17 mouse cellular contexts compared by ENCODE assay signal in genomic region chr7:66830803-66831202, GRCm38 (mm10). TPM values are rescaled to one million over a fixed set of nuclear protein-coding genes. Genes with fewer than 3 reads are reported as not detected.
DNase-seq lines count a peak whose midpoint lies in the region; ATAC-seq lines count a peak whose summit lies in the region.
"Had no signal": no experiment of that assay in that cellular context is flagged by ENCODE, and none has a peak within 500 bp of the region (broad histone marks: within the 10 kb centered on the region; RNA-seq: fewer than 3 reads in every experiment).

No protein-coding gene starts in this region.

- H3K9me3 ChIP-seq in embryonic facial prominence, embryonic 12.5 days = no peaks in the 10 kb centered on the region
- no peaks in the 10 kb centered on the region for H3K9me3 ChIP-seq in embryonic facial prominence, embryonic 10.5 days
- H3K9me3 ChIP-seq in heart, embryonic 16.5 days (replicated peaks; ENCODE audit: control insufficient read depth, low read length) = no peaks in the 10 kb centered on the region
- H3K9me3 ChIP-seq in limb, embryonic 13.5 days = no peaks in the 10 kb centered on the region
- H3K9me3 ChIP-seq in limb, embryonic 10.5 days (replicated peaks) = no peaks in the 10 kb centered on the region
- no peaks in the 10 kb centered on the region for H3K9me3 ChIP-seq in intestine, embryonic 16.5 days (ENCODE audit: control insufficient read depth, low read length)
- H3K9me3 ChIP-seq: hindbrain, embryonic 10.5 days had no signal

- H3K4me2 ChIP-seq in embryonic facial prominence, embryonic 12.5 days (replicated peaks) = no peak overlapping the region
- H3K4me2 ChIP-seq in heart, embryonic 16.5 days (ENCODE audit: low read depth, low read length) = peak overlapping the region; percentile 52
- H3K4me2 ChIP-seq in limb, embryonic 13.5 days (replicated peaks) = peak overlapping the region; percentile 23; the same call in 1 of the 2 replicates
- H3K4me2 ChIP-seq in intestine, embryonic 16.5 days (ENCODE audit: low read depth, low read length) = peak overlapping the region; percentile 21; the same call in 1 of the 2 replicates

- H3K36me3 ChIP-seq in embryonic facial prominence, embryonic 12.5 days = no peaks in the 10 kb centered on the region
- H3K36me3 ChIP-seq in embryonic facial prominence, embryonic 10.5 days (replicated peaks) = no peaks in the 10 kb centered on the region
- no peaks in the 10 kb centered on the region for H3K36me3 ChIP-seq in heart, embryonic 16.5 days (ENCODE audit: control insufficient read depth, insufficient read depth)
- H3K36me3 ChIP-seq in limb, embryonic 13.5 days = no peaks in the 10 kb centered on the region
- no peaks in the 10 kb centered on the region for H3K36me3 ChIP-seq in limb, embryonic 10.5 days
- H3K36me3 ChIP-seq in intestine, embryonic 16.5 days (ENCODE audit: control insufficient read depth, insufficient read depth, low read length) = no peaks in the 10 kb centered on the region
- H3K36me3 ChIP-seq: hindbrain, embryonic 10.5 days had no signal

- peaks cover 30% of the 10 kb centered on the region for H3K4me1 ChIP-seq in embryonic facial prominence, embryonic 12.5 days
- H3K4me1 ChIP-seq in embryonic facial prominence, embryonic 10.5 days = 0 out of 2 replicates have a peak, but pooled peaks cover 3% of the 10 kb centered on the region
- H3K4me1 ChIP-seq in heart, embryonic 16.5 days (ENCODE audit: control insufficient read depth, insufficient read depth, low read length) = peaks cover 39% of the 10 kb centered on the region
- H3K4me1 ChIP-seq in limb, embryonic 13.5 days = peaks cover 27% of the 10 kb centered on the region
- H3K4me1 ChIP-seq in limb, embryonic 10.5 days = no peaks in the 10 kb centered on the region
- peaks cover 10% of the 10 kb centered on the region; the same call in 1 of the 2 replicates for H3K4me1 ChIP-seq in intestine, embryonic 16.5 days (ENCODE audit: control insufficient read depth, insufficient read depth, low read length)
- H3K4me1 ChIP-seq: hindbrain, embryonic 10.5 days had no signal

- DNase-seq in embryonic facial prominence, embryonic 10.5 days (ENCODE audit: low spot score) = no peak
- no peak for DNase-seq in heart, adult 9 months (ENCODE audit: low spot score in 2 of 2)
- no peak for DNase-seq in limb, embryonic 10.5 days (ENCODE audit: low spot score)
- no peak for DNase-seq in spleen, adult 18-20 months
- DNase-seq: adrenal gland, adult 2 months; cerebellum, adult 8-10 months; gastrocnemius, postnatal 36 days; liver, postnatal 0 days; thymus, adult 18-20 months; thymus, postnatal 4 days had no signal

- no peak overlapping the region for H3K4me3 ChIP-seq in embryonic facial prominence, embryonic 12.5 days
- H3K4me3 ChIP-seq in embryonic facial prominence, embryonic 10.5 days = no peak overlapping the region
- H3K4me3 ChIP-seq in heart, embryonic 16.5 days (ENCODE audit: low read length) = peak overlapping the region; percentile 25; the same call in 1 of the 2 replicates
- no peak overlapping the region for H3K4me3 ChIP-seq in limb, embryonic 13.5 days
- H3K4me3 ChIP-seq in limb, embryonic 10.5 days = no peak overlapping the region
- H3K4me3 ChIP-seq in intestine, embryonic 16.5 days (ENCODE audit: low read length) = no peak overlapping the region
- H3K4me3 ChIP-seq: hindbrain, embryonic 10.5 days; myocyte had no signal

- 71% methylated on average over 5 of the region's 5 CpGs for WGBS in embryonic facial prominence, embryonic 12.5 days
- WGBS in embryonic facial prominence, embryonic 10.5 days = 84% methylated on average over 5 of the region's 5 CpGs
- 20% methylated on average over 5 of the region's 5 CpGs for WGBS in heart, embryonic 16.5 days
- 70% methylated on average over 5 of the region's 5 CpGs for WGBS in limb, embryonic 13.5 days
- 82% methylated on average over 5 of the region's 5 CpGs for WGBS in limb, embryonic 10.5 days
- WGBS in intestine, embryonic 16.5 days = 60% methylated on average over 5 of the region's 5 CpGs

- no peaks in the 10 kb centered on the region for H3K27me3 ChIP-seq in embryonic facial prominence, embryonic 12.5 days
- H3K27me3 ChIP-seq in embryonic facial prominence, embryonic 10.5 days (replicated peaks; ENCODE audit: low read depth, poor library complexity, severe bottlenecking) = peaks cover 9% of the 10 kb centered on the region; the same call in 1 of the 2 replicates
- H3K27me3 ChIP-seq in heart, embryonic 16.5 days (ENCODE audit: control insufficient read depth, insufficient read depth, low read length) = no peaks in the 10 kb centered on the region
- H3K27me3 ChIP-seq in limb, embryonic 13.5 days = no peaks in the 10 kb centered on the region
- no peaks in the 10 kb centered on the region for H3K27me3 ChIP-seq in limb, embryonic 10.5 days (ENCODE audit: low read depth, poor library complexity, severe bottlenecking)
- no peaks in the 10 kb centered on the region for H3K27me3 ChIP-seq in intestine, embryonic 16.5 days (replicated peaks; ENCODE audit: control insufficient read depth, insufficient read depth, low read length)

- no peak overlapping the region for H3K9ac ChIP-seq in embryonic facial prominence, embryonic 12.5 days
- peak overlapping the region; percentile 15; the same call in 1 of the 2 replicates for H3K9ac ChIP-seq in heart, embryonic 16.5 days (ENCODE audit: low read length)
- no peak overlapping the region for H3K9ac ChIP-seq in limb, embryonic 13.5 days
- no peak overlapping the region for H3K9ac ChIP-seq in intestine, embryonic 16.5 days (ENCODE audit: low read depth, low read length)
- H3K9ac ChIP-seq: liver, postnatal 0 days had no signal

- H3K27ac ChIP-seq in embryonic facial prominence, embryonic 12.5 days = 0 out of 2 replicates have a peak overlapping the region, but pooled peaks have one; percentile 47
- no peak overlapping the region for H3K27ac ChIP-seq in embryonic facial prominence, embryonic 10.5 days (replicated peaks)
- peak overlapping the region; percentile 72 for H3K27ac ChIP-seq in heart, embryonic 16.5 days (ENCODE audit: low read length)
- H3K27ac ChIP-seq in limb, embryonic 13.5 days = no peak overlapping the region; the same call in 1 of the 2 replicates
- H3K27ac ChIP-seq in limb, embryonic 10.5 days = no peak overlapping the region
- no peak overlapping the region for H3K27ac ChIP-seq in intestine, embryonic 16.5 days (ENCODE audit: low read length)
- H3K27ac ChIP-seq: hindbrain, embryonic 10.5 days had no signal

- no peak for ATAC-seq in embryonic facial prominence, embryonic 12.5 days (ENCODE audit: insufficient number of reproducible peaks, insufficient read depth, low FRiP score, low TSS enrichment)
- no peak for ATAC-seq in heart, embryonic 16.5 days (replicated peaks; ENCODE audit: extremely low read depth, insufficient read depth, low FRiP score)
- no peak for ATAC-seq in limb, embryonic 13.5 days (ENCODE audit: low FRiP score, low read depth)
- no peak for ATAC-seq in intestine, embryonic 16.5 days
- ATAC-seq: forebrain, embryonic 16.5 days; liver, postnatal 0 days had no signal

RNA-seq across cellular contexts. Expression of gene Adamts17, which starts 8.7 kb away (rescaled TPM):
- polyA plus RNA-seq in embryonic facial prominence, embryonic 12.5 days (2016; fragmentation: Nextera tagmentation; extraction: Ambion mirVana) = 13.8 and 17.9 TPM in 2 replicates
- 2.4 and 2.6 TPM in 2 replicates for polyA plus RNA-seq in embryonic facial prominence, embryonic 10.5 days (2016; fragmentation: Nextera tagmentation; extraction: Ambion mirVana)
- 4.7 and 5.5 TPM in 2 replicates for polyA plus RNA-seq in heart, embryonic 16.5 days (2015; fragmentation: Nextera tagmentation; extraction: Ambion mirVana)
- polyA plus RNA-seq in limb, embryonic 13.5 days (2015; fragmentation: Nextera tagmentation; extraction: Ambion mirVana) = 13.1 and 15.3 TPM in 2 replicates
- polyA plus RNA-seq in limb, embryonic 10.5 days (2016; fragmentation: Nextera tagmentation; extraction: Ambion mirVana) = 4.4 and 6.7 TPM in 2 replicates
- polyA plus RNA-seq in intestine, embryonic 16.5 days (2015; fragmentation: Nextera tagmentation; extraction: Ambion mirVana) = 3.0 and 3.7 TPM in 2 replicates

Comparison
In these comparisons a context has a peak if more than half of its experiments do, and no peak if none do; other contexts are left out.
1. H3K27ac ChIP-seq: peak in embryonic facial prominence, embryonic 12.5 days (single experiment) and heart, embryonic 16.5 days (single experiment); none in embryonic facial prominence, embryonic 10.5 days (single experiment), limb, embryonic 13.5 days (single experiment), limb, embryonic 10.5 days (single experiment) and intestine, embryonic 16.5 days (single experiment).